Mouse (Mus musculus) bone marrow macrophage, adult 2 months (primary cell): ENCODE results near the gene Ppp3cb. TPM values are rescaled to one million over a fixed set of nuclear protein-coding genes. Genes with fewer than 3 reads are reported as not detected.
A peak's percentile ranks its signal among the peaks of the same experiment; 100 is the strongest.
"Not testable (repeated sequence)": the region's sequence is repeated elsewhere in the genome, so short reads cannot be mapped to it uniquely, and the experiment has no call there.

Experiments used
- H3K27ac ChIP-seq: 2 replicates; pipeline ENCODE4 v1.5.1; 2012; ENCODE audit warnings: low read depth, low read length; ENCODE audit not compliant: insufficient read depth
- H3K4me1 ChIP-seq: 2 replicates; pipeline ENCODE4 v1.6.1; 2012; ENCODE audit warnings: low read length; ENCODE audit not compliant: control insufficient read depth, insufficient read depth
- H3K4me3 ChIP-seq: 2 replicates; pipeline ENCODE4 v1.5.1; 2012; ENCODE audit warnings: mild to moderate bottlenecking, low read length, moderate library complexity; ENCODE audit not compliant: insufficient read depth
- CTCF ChIP-seq: IDR thresholded peaks from 2 replicates; pipeline ENCODE4 v1.5.1; 2012; ENCODE audit warnings: low read depth, mild to moderate bottlenecking, low read length, moderate library complexity
- POLR2A ChIP-seq: IDR thresholded peaks from 2 replicates; pipeline ENCODE4 v1.6.1; 2012; ENCODE audit warnings: mild to moderate bottlenecking, low read depth, low read length, borderline replicate concordance
- polyA plus RNA-seq: library from polyadenylated mRNA; stranded (reverse); fragments of >200 nt; gene quantifications from 2 replicates; pipeline ENCODE4 v1.2.4, GENCODE M21; 2012; ENCODE audit not compliant: missing spikeins, insufficient read depth, insufficient read length

Ppp3cb gene
- 52.1 and 56.8 TPM in 2 replicates for polyA plus RNA-seq

DNA sequence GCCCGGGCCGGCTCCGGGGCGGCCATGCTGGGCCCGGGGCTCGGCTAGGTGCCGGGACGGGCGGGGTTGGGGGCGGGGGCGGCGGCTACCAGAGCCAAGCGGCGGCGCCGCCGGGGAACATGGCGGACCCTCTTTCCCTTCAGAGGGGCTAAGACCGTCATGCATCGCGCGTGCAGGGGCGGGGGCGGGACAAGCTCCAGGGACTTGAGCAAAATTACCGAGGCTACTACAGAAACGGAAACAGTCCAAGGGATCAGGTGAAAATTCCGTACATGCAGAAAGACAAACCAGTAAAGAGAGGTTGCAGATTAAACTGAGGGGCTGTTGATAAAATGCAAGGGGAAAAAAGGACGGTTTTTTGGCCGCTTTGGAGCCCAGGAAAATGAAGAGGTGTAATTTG is at the start of gene Ppp3cb:
Gene Ppp3cb (minus strand): TSS at position 159 of the 400 bp plus-strand sequence.
- TF ChIP-seq CTCF (no peak), POLR2A (no peak)
- peaks cover 9% of the 10 kb centered on the region for H3K4me1 ChIP-seq
- H3K4me3 ChIP-seq, result peak within 1 kb of the TSS; percentile 92
- peak within 1 kb of the TSS; percentile 96 for H3K27ac ChIP-seq

DNA sequence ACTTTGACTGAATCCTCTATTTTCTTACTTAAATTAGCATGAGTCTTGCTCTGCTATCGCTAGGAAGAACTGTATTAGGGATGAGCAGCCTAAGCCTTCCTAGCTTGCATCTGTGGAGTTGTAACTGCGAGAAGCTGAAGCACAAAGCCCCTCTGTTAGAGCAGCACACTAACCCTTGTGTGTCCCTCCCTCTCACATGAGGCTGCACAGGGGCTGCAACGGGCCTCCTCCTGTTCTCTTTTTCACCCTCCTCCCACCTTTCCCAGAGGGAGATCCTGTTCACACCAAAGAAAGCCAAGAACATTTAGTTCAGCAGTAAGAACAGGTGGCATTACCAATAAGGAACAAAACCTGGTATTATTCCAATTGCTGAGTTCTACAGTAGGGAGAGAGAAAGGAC is 49.4 kb upstream of the Ppp3cb start:
- TF ChIP-seq POLR2A, result no peak
- TF ChIP-seq CTCF, result no peak
- H3K4me1 ChIP-seq, result 0 out of 2 replicates have a peak, but pooled peaks cover 2% of the 10 kb centered on the region
- H3K27ac ChIP-seq, result no peak overlapping the region
- H3K4me3 ChIP-seq, result no peak overlapping the region

DNA sequence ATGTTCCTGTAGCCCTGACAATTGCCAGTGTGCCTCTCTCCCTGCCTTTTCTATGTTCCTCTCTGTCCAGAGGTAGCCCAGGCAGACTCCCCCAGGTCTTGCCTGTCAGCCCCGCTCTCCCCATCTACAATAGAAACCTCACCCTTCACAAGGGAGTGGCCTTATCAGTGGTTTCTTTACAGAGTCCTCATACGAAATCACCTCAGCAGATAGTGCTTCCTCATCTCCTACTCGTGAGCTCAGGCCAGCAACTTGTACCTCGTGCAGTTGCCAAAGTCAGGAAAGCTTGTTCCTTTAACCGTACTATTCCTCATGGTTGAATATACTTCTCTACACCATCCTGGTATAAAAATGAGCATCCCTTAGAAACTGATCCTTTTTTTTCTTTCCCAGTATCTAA is 41.1 kb upstream of the Ppp3cb start:
- TF ChIP-seq CTCF, result no peak
- no peak for TF ChIP-seq POLR2A
- H3K27ac ChIP-seq, result no peak overlapping the region
- H3K4me3 ChIP-seq, result no peak overlapping the region
- no peaks in the 10 kb centered on the region for H3K4me1 ChIP-seq

DNA sequence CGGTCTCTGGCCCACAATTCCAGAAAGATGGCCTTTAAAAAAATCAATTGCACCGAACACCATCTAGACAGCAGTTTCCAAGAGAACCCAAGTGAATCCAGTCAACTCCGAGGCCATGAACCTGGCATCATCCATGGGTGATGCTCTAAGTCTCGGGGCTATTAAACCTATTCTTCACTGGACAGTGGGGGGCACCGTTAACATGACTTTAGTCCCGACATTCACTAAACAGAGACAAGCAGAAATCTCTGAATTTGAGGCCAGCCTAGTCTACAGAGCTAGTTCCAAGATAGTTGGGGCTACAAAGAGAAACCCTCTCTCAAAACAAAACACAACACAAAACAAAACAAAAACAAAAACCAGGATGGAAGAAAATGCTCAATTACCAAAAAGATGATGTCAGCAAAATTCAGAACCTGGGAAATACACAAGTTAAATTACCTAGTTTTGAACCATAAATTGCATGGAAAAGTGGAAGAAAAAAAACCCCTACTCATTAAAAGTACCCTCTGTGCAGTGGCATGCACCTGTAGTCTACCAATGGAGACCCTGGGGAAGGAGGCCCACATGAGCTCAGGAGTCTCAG is 32.5 kb upstream of the Ppp3cb start:
- Histone ChIP-seq H3K4me3 (no peak overlapping the region), H3K4me1 (no peaks in the 10 kb centered on the region), H3K27ac (no peak overlapping the region)
- no peak for TF ChIP-seq CTCF
- TF ChIP-seq POLR2A, result no peak

DNA sequence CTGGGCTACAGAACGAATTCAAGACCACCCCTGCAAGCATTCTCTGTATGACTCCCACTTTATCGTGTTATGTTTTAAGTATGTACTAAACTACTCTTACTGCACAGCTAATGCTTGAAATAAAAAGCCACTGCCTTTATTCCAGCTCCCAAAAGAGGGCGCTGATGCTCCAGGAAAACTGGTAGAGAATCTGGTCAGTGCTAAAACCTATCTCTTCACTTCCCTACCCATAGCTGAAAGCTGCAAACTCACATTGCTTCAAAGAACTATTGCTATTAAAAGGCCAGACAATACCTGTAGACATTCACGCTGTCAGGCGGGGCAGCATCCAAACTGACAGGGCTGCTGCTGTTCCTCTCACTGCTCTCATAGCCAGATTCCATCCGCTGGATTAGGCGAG is 29.8 kb upstream of the Ppp3cb start:
- H3K4me1 ChIP-seq, result no peaks in the 10 kb centered on the region
- TF ChIP-seq POLR2A (no peak), CTCF (no peak)
- no peak overlapping the region for H3K4me3 ChIP-seq
- H3K27ac ChIP-seq, result no peak overlapping the region

DNA sequence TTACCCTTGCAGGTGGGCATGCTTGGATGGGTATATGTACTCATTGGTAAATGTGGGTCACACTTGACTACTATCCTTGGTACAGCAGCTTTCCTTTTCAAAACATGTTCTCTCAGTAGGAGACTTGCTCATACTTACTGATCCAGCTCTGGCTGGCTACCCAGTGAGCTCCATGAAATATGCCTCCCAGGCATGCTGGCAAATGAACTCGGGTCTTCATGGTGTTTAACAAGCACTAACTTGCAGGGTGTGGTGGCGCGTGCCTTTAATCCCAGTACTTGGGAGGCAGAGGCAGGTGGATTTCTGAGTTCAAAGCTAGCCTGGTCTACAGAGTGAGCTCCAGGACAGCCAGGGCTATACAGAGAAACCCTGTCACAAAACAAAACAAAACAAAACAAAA is 26.8 kb upstream of the Ppp3cb start:
- not testable (repeated sequence) for H3K27ac ChIP-seq, H3K4me1 ChIP-seq, H3K4me3 ChIP-seq

DNA sequence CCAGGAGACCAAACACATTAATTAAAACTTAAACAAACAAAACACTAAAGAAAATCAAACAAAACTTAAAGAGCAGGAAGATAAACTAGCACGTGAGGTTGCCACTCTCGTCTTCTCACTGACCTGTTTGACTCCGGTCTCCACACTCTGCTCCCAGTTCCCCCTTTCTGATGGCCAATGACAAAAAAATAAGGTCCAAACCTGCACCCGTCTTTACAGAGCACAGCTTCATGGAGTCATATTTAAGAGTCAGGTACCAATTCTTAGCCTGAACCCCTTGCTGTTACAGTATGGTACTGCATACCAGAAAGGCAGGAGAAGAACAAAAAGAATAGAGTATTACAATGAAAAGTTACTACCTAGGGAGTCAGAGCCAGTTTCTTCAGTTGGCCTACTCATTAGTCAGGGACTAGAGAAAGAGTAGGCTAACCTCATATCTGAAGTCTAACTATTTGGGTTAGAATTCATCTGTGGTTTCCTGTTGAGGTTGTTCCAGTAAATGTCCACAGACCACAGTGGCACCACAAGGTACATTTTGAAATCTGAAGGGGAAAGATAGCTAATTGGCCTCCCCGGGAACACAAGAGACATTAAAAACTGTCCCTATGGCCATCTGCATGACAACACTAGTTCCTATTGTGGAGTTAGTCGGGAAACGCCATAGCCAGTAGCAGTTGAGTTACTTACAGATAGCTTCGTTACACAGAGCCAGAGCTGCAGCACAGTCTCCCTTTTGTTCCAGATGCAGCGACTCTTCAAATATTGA is 19.1 kb upstream of the Ppp3cb start:
- Histone ChIP-seq H3K27ac (no peak overlapping the region), H3K4me1 (no peaks in the 10 kb centered on the region), H3K4me3 (no peak overlapping the region)
- no peak for TF ChIP-seq POLR2A

DNA sequence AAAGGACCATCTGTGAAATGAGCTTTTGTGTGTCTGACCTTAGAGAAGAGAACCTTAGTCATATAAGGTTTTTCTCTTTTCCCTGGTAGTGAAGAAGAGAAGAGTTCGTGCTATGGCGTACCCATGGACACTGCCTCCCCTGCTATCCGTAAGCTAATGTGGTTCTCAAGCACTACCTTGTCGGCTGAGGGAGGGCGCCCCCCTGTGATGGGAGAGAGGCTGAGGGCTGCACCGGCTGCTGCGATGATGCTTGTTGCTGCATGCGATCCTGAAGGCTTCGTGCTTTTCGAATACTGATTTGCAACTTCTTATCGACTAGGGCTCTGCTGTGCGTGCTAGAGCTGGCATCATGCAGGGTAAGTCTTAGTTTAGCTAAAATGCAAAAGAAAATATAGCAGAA is 18.3 kb upstream of the Ppp3cb start:
- Histone ChIP-seq H3K27ac (no peak overlapping the region), H3K4me3 (no peak overlapping the region), H3K4me1 (no peaks in the 10 kb centered on the region)
- TF ChIP-seq CTCF (no peak), POLR2A (no peak)

DNA sequence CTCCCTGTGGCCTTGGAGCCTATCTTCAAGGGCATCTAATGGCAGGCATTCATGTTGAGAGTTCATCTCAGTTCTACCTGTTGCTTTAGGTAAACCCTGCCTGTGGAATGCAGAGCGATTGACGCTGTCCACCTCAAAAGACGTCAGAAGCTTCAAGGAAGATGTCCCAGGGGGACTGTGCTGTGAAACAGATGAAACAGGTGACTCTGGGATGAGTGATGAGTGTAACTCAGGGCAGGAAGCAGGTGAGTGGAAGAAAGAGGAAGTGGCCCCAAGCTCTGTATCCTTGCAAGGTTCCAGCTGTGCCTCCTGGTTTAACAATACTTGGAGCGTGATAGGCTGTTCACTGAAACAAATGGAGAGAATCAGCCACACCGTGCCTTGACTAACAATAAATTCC is 15.5 kb upstream of the Ppp3cb start:
- no peaks in the 10 kb centered on the region for H3K4me1 ChIP-seq
- TF ChIP-seq POLR2A (no peak), CTCF (no peak)
- no peak overlapping the region for H3K27ac ChIP-seq
- H3K4me3 ChIP-seq, result no peak overlapping the region

DNA sequence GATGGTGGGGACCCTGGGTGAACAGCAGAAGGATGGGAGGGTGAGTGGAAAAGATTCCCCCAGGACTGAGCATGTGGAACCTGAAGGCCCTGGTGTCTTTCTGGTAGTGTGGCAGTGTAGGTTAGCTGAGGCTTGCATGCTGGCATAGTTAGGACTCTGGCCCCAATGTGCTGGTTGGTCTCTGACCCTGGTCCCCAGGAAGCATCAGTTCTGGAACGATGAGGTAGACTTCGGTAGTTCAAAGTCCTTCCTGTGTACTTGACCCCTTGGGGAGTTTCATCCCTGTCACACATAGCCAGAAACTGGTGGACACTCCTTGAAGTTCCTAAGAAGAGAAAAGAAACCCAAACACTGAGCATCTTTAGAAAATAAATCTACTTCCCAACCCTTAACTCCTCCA is 3.8 kb upstream of the Ppp3cb start:
- H3K27ac ChIP-seq, result no peak overlapping the region
- peaks cover 19% of the 10 kb centered on the region for H3K4me1 ChIP-seq
- no peak for TF ChIP-seq CTCF
- no peak for TF ChIP-seq POLR2A
- no peak overlapping the region for H3K4me3 ChIP-seq
